ENCODE assay signal across 8 mouse cellular contexts in genomic region chr13:23573034-23573897, GRCm38 (mm10). TPM values are rescaled to one million over a fixed set of nuclear protein-coding genes. Genes with fewer than 3 reads are reported as not detected.
DNase-seq lines count a peak whose midpoint lies in the region; ATAC-seq lines count a peak whose summit lies in the region.
"Not testable (repeated sequence)": the region's sequence is repeated elsewhere in the genome, so short reads cannot be mapped to it uniquely, and the experiment has no call there.
"Had no signal": no experiment of that assay in that cellular context is flagged by ENCODE, and none has a peak within 500 bp of the region (broad histone marks: within the 10 kb centered on the region; RNA-seq: fewer than 3 reads in every experiment).

No protein-coding gene starts in this region.

- WGBS in embryonic facial prominence, embryonic 15.5 days, result 6% methylated on average over 19 of the region's 20 CpGs
- WGBS in heart, embryonic 12.5 days, result 15% methylated on average over 20 of the region's 20 CpGs
- WGBS in intestine, embryonic 15.5 days, result 8% methylated on average over 20 of the region's 20 CpGs
- WGBS in midbrain, embryonic 11.5 days, result 11% methylated on average over 17 of the region's 20 CpGs

- H3K36me3 ChIP-seq in embryonic facial prominence, embryonic 15.5 days; heart, embryonic 12.5 days; intestine, embryonic 15.5 days; midbrain, embryonic 11.5 days (ENCODE audit: control insufficient read depth, insufficient read depth, low read length): not testable (repeated sequence)

- peak overlapping the region; percentile 49 for H3K4me3 ChIP-seq in embryonic facial prominence, embryonic 15.5 days (replicated peaks)
- H3K4me3 ChIP-seq in heart, embryonic 12.5 days, result peak overlapping the region; percentile 38
- H3K4me3 ChIP-seq in intestine, embryonic 15.5 days (replicated peaks), result peak overlapping the region; percentile 42
- H3K4me3 ChIP-seq in midbrain, embryonic 11.5 days (ENCODE audit: low read depth, low read length), result peak overlapping the region; percentile 18; the same call in 1 of the 2 replicates

- not testable (repeated sequence) for ATAC-seq in embryonic facial prominence, embryonic 15.5 days (ENCODE audit: insufficient number of reproducible peaks, low FRiP score, low TSS enrichment, low read depth); heart, embryonic 12.5 days (ENCODE audit: insufficient number of reproducible peaks, low FRiP score); intestine, embryonic 15.5 days; midbrain, embryonic 11.5 days (ENCODE audit: low FRiP score)

- peak; percentile 51 for DNase-seq in R1 (ENCODE audit: low read depth, low spot score)
- peak; percentile 47 for DNase-seq in liver
- peak; percentile 91 for DNase-seq in midbrain, embryonic 11.5 days (ENCODE audit: low spot score, missing footprints)
- DNase-seq in right cerebral cortex, postnatal 14 days, result peak; percentile 10

- H3K27ac ChIP-seq in embryonic facial prominence, embryonic 15.5 days (replicated peaks), result peak overlapping the region; percentile 96
- peak overlapping the region; percentile 88 for H3K27ac ChIP-seq in heart, embryonic 12.5 days (ENCODE audit: poor library complexity, severe bottlenecking)
- peak overlapping the region; percentile 93 for H3K27ac ChIP-seq in intestine, embryonic 15.5 days
- peak overlapping the region; percentile 93 for H3K27ac ChIP-seq in midbrain, embryonic 11.5 days (ENCODE audit: low read depth, low read length)

- H3K4me2 ChIP-seq in embryonic facial prominence, embryonic 15.5 days (replicated peaks), result peak overlapping the region; percentile 59
- peak overlapping the region; percentile 68 for H3K4me2 ChIP-seq in heart, embryonic 12.5 days
- H3K4me2 ChIP-seq in intestine, embryonic 15.5 days (replicated peaks), result peak overlapping the region; percentile 66
- H3K4me2 ChIP-seq in midbrain, embryonic 11.5 days, result peak overlapping the region; percentile 63

- peaks cover 29% of the 10 kb centered on the region for H3K4me1 ChIP-seq in embryonic facial prominence, embryonic 15.5 days
- H3K4me1 ChIP-seq in heart, embryonic 12.5 days (replicated peaks), result peaks cover 19% of the 10 kb centered on the region
- not testable (repeated sequence) for H3K4me1 ChIP-seq in intestine, embryonic 15.5 days (replicated peaks)
- H3K4me1 ChIP-seq in midbrain, embryonic 11.5 days (ENCODE audit: control insufficient read depth, insufficient read depth, low read length), result peaks cover 15% of the 10 kb centered on the region

- H3K27me3 ChIP-seq in embryonic facial prominence, embryonic 15.5 days; heart, embryonic 12.5 days (replicated peaks); intestine, embryonic 15.5 days (replicated peaks); midbrain, embryonic 11.5 days (ENCODE audit: control insufficient read depth, insufficient read depth, low read length): not testable (repeated sequence)

- peak overlapping the region; percentile 40 for H3K9ac ChIP-seq in embryonic facial prominence, embryonic 15.5 days
- H3K9ac ChIP-seq in heart, embryonic 12.5 days, result peak overlapping the region; percentile 73
- H3K9ac ChIP-seq in intestine, embryonic 15.5 days, result peak overlapping the region; percentile 56
- peak overlapping the region; percentile 55 for H3K9ac ChIP-seq in midbrain, embryonic 11.5 days (ENCODE audit: low read length)

- H3K9me3 ChIP-seq in embryonic facial prominence, embryonic 15.5 days (replicated peaks); heart, embryonic 12.5 days (replicated peaks); intestine, embryonic 15.5 days; midbrain, embryonic 11.5 days (ENCODE audit: control insufficient read depth, low read length): not testable (repeated sequence)

RNA-seq across cellular contexts. Expression of gene Hist1h2bf, which starts 0.7 kb away (rescaled TPM):
- 2.8 and 3.7 TPM in 2 replicates for polyA plus RNA-seq in embryonic facial prominence, embryonic 15.5 days (2015; fragmentation: Nextera tagmentation; extraction: Ambion mirVana)
- polyA plus RNA-seq in heart, embryonic 12.5 days (2016; fragmentation: Nextera tagmentation; extraction: Ambion mirVana), result 1.5 and 2.0 TPM in 2 replicates
- polyA plus RNA-seq in intestine, embryonic 15.5 days (2015; fragmentation: Nextera tagmentation; extraction: Ambion mirVana), result 4.2 and 4.5 TPM in 2 replicates
- 2.6 and 4.9 TPM in 2 replicates for polyA plus RNA-seq in midbrain, embryonic 11.5 days (2014; fragmentation: Nextera tagmentation; extraction: Ambion mirVana)
- polyA plus RNA-seq: urinary bladder, adult 2 months had no signal

RNA-seq across cellular contexts. Expression of gene Hist1h2ad, which starts 0.9 kb away (rescaled TPM):
- polyA plus RNA-seq in embryonic facial prominence, embryonic 15.5 days (2015; fragmentation: Nextera tagmentation; extraction: Ambion mirVana), result 1.8 and 3.9 TPM in 2 replicates
- polyA plus RNA-seq in heart, embryonic 12.5 days (2016; fragmentation: Nextera tagmentation; extraction: Ambion mirVana), result 1.1 and 2.3 TPM in 2 replicates
- polyA plus RNA-seq in intestine, embryonic 15.5 days (2015; fragmentation: Nextera tagmentation; extraction: Ambion mirVana), result 1.8 and 3.0 TPM in 2 replicates
- 1.9 and 2.2 TPM in 2 replicates for polyA plus RNA-seq in midbrain, embryonic 11.5 days (2014; fragmentation: Nextera tagmentation; extraction: Ambion mirVana)

RNA-seq across cellular contexts. Expression of gene Hist1h2bg, which starts 2.1 kb away (rescaled TPM):
- 6.5 and 8.3 TPM in 2 replicates for polyA plus RNA-seq in embryonic facial prominence, embryonic 15.5 days (2015; fragmentation: Nextera tagmentation; extraction: Ambion mirVana)
- polyA plus RNA-seq in heart, embryonic 12.5 days (2016; fragmentation: Nextera tagmentation; extraction: Ambion mirVana), result 4.5 and 4.8 TPM in 2 replicates
- polyA plus RNA-seq in intestine, embryonic 15.5 days (2015; fragmentation: Nextera tagmentation; extraction: Ambion mirVana), result 7.1 and 11.5 TPM in 2 replicates
- 3.9 and 6.2 TPM in 2 replicates for polyA plus RNA-seq in midbrain, embryonic 11.5 days (2014; fragmentation: Nextera tagmentation; extraction: Ambion mirVana)

RNA-seq across cellular contexts. Expression of gene Hist1h2ae, which starts 2.2 kb away (rescaled TPM):
- 53.3 and 77.8 TPM in 2 replicates for polyA plus RNA-seq in embryonic facial prominence, embryonic 15.5 days (2015; fragmentation: Nextera tagmentation; extraction: Ambion mirVana)
- 40.3 and 45.8 TPM in 2 replicates for polyA plus RNA-seq in heart, embryonic 12.5 days (2016; fragmentation: Nextera tagmentation; extraction: Ambion mirVana)
- polyA plus RNA-seq in intestine, embryonic 15.5 days (2015; fragmentation: Nextera tagmentation; extraction: Ambion mirVana), result 76.9 and 89.5 TPM in 2 replicates
- polyA plus RNA-seq in midbrain, embryonic 11.5 days (2014; fragmentation: Nextera tagmentation; extraction: Ambion mirVana), result 69.8 and 76.3 TPM in 2 replicates

RNA-seq across cellular contexts. Expression of gene Hist1h3d, which starts 2.3 kb away (rescaled TPM):
- 5.0 and 6.0 TPM in 2 replicates for polyA plus RNA-seq in embryonic facial prominence, embryonic 15.5 days (2015; fragmentation: Nextera tagmentation; extraction: Ambion mirVana)
- 1.4 and 1.6 TPM in 2 replicates for polyA plus RNA-seq in heart, embryonic 12.5 days (2016; fragmentation: Nextera tagmentation; extraction: Ambion mirVana)
- polyA plus RNA-seq in intestine, embryonic 15.5 days (2015; fragmentation: Nextera tagmentation; extraction: Ambion mirVana), result 5.2 and 6.2 TPM in 2 replicates
- polyA plus RNA-seq in midbrain, embryonic 11.5 days (2014; fragmentation: Nextera tagmentation; extraction: Ambion mirVana), result 7.4 and 9.8 TPM in 2 replicates

Comparison
In these comparisons a context has a peak if more than half of its experiments do, and no peak if none do; other contexts are left out.
1. DNase-seq: peak in every context shown above with its lines; median percentile 91 in midbrain, embryonic 11.5 days; 51 in R1; 47 in liver; 10 in right cerebral cortex, postnatal 14 days.